Mouse (Mus musculus) megakaryocyte progenitor cell, adult 5-6 weeks (primary cell): ENCODE measurements around the gene Ten1. TPM values are rescaled to one million over a fixed set of nuclear protein-coding genes. Genes with fewer than 3 reads are reported as not detected.

Source experiments
- ATAC-seq: replicated peaks from 2 replicates; pipeline ENCODE4 v1.8.0; 2016; ENCODE audit warnings: mild to moderate bottlenecking, moderate TSS enrichment, inconsistent platforms; ENCODE audit not compliant: poor library complexity
- total RNA-seq, 2 experiments: library from RNA; stranded (forward) in 1 of 2; stranded (reverse) in 1 of 2; fragments of 157-497, 149-512 nt in 1 of 2; fragments of 200-1000 nt in 1 of 2; gene quantifications; 2 replicates each; pipeline versions ENCODE4 v1.2.3 to v1.2.4; 2015 to 2017

Gene Ten1
- total RNA-seq, 2 experiments from 2014 or later, result 41.1 to 63.8 TPM

DNA sequence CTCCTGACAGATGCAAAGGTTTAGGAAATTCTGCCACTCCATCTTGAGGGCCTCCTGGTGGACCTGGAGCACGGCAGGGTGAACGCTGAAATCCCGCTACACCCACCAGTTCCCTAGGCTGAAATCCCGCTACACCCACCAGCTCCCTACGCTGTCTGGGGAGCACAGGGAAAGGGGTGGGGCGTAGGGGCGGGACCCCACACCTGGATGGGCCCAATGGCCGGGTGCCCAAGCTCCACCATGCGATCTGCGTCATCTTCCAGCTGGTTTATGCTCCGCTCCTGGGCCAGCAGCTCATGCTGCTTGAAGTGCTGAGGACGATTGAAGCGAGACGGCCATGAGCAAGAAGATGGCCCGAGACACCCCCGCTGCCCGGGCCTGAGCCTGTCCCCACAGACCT is 33.8 kb downstream of the Ten1 start:
- ATAC-seq, result no peak

DNA sequence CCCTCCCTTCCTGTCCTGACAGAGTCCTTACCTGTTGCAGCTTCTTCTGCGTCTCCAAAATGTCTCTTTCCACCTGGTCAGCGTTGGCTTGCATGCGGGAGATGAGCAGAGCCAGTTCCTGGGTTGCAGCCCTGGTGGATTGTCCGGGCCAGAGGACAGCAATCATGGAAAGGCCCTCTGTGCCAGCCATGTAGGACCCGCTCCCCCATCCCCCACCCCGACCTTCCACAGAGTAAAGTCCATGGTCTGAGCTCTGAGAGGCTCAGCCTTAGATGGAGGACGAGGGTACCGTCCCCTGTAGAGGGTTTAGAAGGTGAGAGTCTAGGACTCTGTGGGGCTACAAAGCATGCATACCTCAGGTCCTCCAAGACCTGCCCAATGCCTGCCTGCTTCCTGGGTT is 36.2 kb downstream of the Ten1 start:
- ATAC-seq, result no peak

DNA sequence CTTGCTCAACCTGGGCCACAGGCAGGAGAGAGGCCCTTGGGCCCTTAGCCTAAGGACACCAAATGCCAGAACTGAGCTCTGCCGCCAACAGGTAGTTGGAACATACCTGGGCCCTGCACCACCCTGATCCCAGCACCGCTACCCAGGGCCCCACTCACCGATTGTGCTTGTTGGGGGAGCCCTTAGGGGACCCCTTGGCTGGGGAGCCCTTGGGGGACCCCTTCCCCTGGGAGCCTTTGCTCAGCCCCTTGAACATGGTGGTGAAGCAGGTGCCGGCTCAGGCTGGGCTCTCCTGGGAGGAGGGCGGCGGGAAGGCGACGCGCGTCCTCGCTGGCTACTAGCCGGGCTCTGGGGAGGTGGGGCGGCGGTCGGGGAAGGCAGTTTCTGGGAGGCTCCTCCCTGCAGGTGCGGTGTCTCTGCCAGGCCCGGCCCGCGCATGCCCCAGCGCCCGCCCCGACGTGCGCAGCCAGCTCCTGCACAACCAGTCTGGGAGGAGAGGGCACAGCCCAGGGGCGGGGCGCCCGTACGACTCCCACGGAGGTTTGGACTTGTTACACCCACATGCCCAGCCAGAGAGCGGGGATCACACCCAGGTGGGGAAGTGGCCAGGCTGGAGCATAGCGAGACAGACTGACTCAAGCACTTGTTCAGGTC is 39.2 kb downstream of the Ten1 start, which contains the start of gene Evpl:
Gene Evpl (minus strand): TSS at position 336 of the 654 bp plus-strand sequence.
- ATAC-seq, result peak; percentile 94

DNA sequence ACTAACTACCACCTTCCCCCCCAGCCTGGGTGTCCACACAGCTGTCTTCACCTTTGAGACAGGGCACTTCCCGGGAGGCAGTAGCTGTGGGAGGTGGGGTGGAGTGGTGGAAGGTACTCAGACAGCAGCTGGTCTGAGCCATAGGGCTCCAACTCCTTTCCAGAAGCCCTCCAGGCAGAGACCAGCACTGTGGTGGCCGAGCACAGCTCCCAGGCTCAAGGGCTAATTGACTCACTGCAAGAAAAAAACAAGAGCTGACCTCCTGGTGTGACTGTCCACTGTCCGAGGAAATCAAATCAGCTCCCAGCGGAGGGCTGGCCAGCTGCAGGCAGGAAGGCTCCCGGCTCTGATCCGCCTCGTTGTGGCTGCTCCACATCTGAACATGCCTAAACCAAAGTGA is 41.1 kb downstream of the Ten1 start:
- no peak for ATAC-seq

DNA sequence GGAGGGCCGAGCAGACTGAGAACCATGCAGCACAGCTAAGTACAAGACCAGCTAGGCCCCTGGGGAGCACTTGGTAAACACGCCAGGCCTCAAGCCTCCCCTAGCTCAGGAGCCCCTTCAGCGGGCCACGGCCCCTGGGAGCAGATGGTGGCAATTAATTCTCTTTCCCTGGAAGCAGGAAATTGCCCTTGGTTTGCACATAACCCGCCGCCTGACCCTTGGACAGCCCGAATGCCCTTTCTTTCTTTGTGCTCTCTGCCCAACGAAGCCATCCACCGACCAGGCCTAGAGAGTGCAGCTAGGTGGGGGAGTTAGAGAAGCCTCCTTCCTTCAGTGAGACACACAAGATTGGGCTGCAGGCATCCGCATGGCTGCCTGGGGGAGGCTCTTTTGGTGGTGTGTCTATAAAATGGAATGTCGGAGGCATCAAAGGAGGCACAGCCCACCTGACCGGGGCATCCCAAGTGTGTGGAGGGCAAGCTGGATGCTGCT is 43.1 kb downstream of the Ten1 start:
- no peak for ATAC-seq

DNA sequence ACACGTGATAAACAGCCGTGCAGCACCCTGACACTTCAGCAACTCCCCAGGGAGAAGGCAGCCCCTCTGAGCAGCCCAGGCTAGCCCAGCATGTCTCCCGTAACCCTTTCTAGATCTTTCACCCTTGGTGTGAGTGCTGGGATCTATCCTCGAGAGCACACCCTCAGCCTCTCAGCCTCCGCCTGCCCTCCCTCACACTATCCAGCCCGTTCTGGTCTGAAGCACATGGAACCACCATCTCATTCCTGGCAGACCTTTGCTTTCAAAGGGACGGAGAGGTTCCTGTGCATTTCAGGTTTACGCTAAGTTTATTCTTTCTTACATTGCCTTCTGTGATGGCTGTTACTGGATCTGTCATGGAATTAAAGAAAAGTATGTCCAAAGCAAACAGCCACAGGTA is 45.9 kb downstream of the Ten1 start:
- no peak for ATAC-seq

DNA sequence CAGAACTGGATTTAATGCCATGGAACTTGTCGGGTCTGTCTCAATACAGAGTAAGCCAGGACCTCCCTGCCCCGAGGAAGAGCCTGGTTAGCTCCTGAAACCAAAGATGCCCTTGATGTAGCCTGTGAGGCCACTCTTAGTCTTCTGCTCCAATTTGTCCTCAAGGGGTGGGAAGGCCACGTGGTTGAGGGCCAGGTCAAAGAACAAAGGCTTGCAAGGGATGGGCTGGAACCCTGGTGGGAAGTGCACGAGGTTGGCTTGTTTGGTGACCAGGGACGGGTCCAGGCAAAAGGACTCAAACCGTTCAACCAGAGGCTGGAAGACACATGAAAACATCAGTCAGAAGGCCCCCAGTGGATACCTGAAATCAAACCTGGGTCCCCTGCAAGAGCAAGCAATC is 47.0 kb downstream of the Ten1 start:
- no peak for ATAC-seq

DNA sequence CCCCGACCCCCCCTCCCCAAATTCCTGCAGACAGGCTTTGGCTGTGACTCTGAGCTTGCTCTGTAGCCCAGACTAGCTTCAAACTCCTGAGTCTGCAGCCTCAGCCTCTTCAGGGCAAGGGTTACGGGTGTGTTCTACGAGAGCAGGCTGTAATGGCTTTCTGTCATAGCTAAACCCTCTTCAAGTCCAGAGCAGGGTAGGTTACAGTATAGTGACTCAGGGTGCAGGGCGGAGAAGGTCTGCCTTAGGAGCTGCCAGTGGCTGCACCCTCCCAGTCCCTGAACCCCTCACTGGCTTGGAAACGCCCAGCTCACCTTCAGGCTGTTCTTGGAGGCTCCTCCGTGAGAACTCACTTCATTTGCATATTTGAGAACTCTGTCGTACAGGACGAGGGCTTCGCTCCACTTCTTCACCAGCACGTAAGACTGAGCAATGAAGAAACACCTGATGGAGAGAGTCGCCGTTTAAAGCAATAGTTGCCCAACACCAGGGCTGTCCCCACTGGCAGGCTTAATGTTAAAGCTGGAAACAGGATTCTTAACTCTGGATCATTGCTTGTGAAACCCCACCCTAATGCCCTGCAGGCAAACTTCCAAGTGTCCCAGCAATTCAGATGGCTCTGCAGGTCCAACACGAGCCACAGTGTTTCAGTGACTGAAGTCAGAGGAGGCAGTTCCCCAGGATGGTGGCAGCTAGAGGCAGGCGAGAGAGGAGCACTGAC is 49.0 kb downstream of the Ten1 start:
- peak; percentile 50; the same call in 1 of the 2 replicates for ATAC-seq

DNA sequence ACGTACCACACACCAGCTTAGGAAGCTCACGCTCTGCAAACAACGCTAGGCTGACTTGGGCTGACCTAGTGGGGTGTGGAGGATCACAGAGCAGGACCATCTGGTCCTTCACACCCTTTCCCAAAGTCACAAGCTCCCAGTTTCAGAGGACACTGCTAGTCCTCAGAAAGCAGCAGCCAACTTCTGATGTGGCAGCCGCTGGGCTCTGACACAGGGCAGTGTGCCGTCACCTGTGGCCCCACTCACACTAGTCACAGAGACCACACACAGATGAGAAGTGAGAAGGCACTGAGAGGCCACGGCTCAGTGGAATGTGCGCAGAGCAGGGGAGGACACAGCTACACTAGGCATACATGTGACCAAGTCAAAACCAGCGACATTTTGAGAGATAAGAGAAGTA is 52.2 kb downstream of the Ten1 start:
- no peak for ATAC-seq

DNA sequence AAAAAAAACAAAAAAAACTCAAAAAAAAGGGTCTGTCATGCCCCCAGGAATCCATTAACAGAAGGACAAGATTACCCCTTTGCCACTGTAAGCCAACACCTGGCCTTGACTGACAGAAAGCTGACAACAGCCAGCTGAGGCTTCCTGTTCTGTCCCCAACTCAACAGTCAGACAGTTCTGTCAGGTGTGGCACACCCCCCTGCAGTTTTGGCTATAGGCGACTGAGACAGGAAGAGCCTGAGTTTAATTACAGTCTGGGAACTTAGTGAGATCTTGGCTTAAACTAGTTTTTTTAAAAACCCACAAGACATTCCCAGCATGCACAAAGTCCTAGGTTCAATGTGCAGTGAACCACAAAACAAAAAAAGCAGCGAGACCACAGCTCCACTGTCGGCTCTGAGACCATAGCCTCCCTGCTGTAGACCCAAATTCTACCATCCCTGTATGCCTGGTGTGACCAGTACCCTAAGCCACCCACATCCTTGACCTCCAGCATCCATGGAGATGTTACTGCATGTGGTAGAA is 54.5 kb downstream of the Ten1 start:
- ATAC-seq, result no peak

DNA sequence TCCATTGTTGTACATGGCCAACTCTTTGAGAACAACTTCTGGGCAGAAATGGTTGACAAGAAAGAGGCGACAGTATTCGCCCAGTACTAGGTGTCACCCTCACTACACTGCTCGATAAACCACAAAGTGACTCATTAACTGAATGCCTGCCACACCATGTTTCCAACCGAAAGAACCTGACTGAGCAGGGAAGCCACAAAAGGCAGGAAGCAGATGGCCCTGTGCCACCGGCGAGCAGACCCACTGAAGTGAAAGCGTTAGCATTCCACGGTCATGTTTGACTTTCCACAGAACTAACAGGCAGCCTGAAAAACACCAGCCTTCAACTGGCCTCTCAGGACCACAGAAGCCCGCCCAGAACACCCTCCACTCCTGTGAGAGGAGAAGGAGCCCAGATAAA is 56.0 kb downstream of the Ten1 start:
- ATAC-seq, result peak; percentile 78

DNA sequence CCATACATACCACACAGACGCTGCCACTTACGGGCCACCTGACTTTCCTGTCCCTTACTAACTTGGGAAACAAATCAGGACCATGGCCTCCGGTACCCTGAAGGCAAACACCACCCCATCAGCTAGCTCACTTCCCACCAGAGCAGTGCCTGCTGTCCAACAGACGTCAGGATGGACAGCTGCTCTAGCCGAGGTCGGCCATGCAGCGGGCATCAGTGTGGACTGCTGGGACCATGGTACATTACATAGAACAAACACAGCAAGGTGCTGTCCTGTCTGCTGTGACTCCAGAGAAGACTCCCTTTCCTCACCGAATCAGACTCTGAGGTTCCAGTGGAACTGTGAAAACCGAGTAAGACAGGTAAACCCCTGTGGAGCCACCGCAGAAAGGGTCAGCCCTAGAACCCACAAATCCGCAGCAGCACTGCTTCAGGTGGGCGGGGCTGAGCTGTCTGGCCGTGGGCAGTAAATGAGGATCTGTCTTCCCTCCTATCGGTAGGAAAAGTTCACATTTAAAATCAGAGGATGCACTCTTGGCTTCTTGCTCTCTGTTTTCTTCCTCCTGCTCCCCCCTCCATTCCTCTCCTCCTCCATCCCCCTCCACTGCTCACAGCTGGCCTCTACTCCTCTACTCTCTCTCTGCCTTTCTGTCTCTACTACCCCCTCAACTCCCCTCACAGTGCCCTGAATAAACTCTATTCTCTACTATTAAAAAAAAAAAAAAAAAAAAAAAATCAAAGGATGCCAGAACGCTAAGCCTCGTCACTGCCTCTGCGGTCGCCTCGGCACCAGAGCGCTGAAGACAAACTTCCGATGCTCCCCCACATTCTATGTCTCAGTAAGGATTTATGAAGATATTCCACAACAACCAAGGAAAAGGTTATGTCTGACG is 56.7 kb downstream of the Ten1 start:
- peak; percentile 11 for ATAC-seq

DNA sequence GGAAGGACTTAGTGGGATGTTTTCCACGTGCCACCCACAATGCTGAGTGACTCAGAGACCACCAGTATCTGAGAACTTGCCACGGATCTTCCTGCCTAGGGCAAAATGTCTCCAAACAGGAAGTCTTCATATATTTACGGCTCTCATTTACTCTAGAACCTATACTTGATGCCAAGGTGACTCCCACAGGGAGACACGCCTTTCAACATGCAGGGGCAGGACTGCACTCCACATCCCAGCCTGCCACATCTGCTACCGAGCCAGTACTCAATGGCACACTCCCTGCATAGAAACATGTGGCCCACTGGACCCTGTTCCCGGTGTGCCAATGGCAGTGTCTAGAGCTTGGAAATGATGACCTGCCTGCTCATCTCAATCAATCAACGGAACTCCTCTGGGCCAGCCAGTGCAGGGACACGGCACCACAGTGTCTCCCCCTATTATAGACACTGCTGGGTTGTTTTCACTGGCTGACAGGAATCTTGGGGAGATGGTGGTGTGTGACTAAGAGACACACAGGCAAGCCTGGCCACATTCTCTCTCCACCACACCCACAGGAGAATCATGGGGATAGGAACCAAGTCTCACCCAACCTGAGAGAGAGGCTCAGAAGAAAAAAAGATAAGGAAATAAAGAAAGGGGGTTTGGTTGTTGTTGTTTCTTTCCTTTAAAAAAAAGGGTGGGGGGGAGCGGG is 57.5 kb downstream of the Ten1 start:
- ATAC-seq, result no peak

DNA sequence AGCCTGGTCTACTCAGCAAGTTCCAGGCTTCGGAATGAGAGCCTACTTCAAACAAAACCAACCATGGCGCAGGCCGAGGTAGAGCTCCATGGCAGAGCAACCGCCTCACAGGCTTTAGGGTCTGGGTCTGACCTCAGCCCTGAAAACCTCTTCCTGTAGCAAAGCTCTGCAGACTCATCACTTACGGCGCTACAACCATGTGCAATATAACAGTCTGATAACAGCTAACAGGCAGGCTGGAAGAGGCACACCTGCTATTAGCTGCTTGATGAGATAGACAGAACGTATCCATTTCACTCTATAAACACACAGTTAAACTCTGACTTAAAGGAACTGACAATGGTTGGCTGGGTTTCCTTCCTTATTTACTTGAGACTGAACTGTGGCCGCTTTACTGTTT is 60.8 kb downstream of the Ten1 start:
- ATAC-seq, result peak; percentile 72

DNA sequence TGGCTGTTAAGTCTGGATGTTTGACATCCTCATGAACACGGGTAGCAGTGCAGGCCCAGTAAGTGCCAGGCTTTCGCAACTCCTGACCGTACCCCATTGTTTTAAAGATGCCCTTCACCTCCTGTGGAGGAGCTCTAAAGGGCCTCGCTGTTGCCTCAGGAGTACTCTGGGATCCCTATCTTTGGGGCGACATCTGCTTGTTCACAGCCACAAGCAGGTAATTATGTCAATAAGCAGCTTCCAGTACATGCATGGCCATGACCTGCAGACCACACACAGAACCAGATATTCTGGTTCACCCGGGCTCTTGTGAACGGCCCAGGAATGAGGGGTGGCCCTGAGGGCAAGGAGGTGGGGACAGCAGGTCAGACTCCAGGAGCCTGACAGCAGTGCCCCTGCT is 61.6 kb downstream of the Ten1 start:
- ATAC-seq, result 0 out of 2 replicates have a peak, but pooled peaks have one; percentile 12

Other genes starting within 250 kb of the Ten1 start
- 0.05 and 0.15 TPM in 2 replicates for gene Itgb4, start 224.1 kb upstream of the Ten1 start, total RNA-seq (2015)
- gene Itgb4, start 224.1 kb upstream of the Ten1 start, total RNA-seq (2017), result 0.17 TPM in 1 of 2 replicates, not detected in the other
- gene Galk1, start 186.1 kb upstream of the Ten1 start, total RNA-seq (2015), result 29.4 and 29.8 TPM in 2 replicates
- gene Galk1, start 186.1 kb upstream of the Ten1 start, total RNA-seq (2017), result 46.5 and 52.7 TPM in 2 replicates
- 714 and 817 TPM in 2 replicates for gene H3f3b, start 170.9 kb upstream of the Ten1 start, total RNA-seq (2015)
- 751 and 801 TPM in 2 replicates for gene H3f3b, start 170.9 kb upstream of the Ten1 start, total RNA-seq (2017)
- 13.7 and 15.3 TPM in 2 replicates for gene Unk, start 168.5 kb upstream of the Ten1 start, total RNA-seq (2015)
- gene Unk, start 168.5 kb upstream of the Ten1 start, total RNA-seq (2017), result 14.2 and 18.7 TPM in 2 replicates
- 13.6 and 15.8 TPM in 2 replicates for gene Unc13d, start 120.9 kb upstream of the Ten1 start, total RNA-seq (2015)
- 15.5 and 26.1 TPM in 2 replicates for gene Unc13d, start 120.9 kb upstream of the Ten1 start, total RNA-seq (2017)
- gene Wbp2, start 111.9 kb upstream of the Ten1 start, total RNA-seq (2015), result 42.4 and 56.5 TPM in 2 replicates
- 15.6 and 22.8 TPM in 2 replicates for gene Wbp2, start 111.9 kb upstream of the Ten1 start, total RNA-seq (2017)
- gene Trim47, start 71.6 kb upstream of the Ten1 start, total RNA-seq (2015), result 0.59 and 1.9 TPM in 2 replicates
- gene Trim47, start 71.6 kb upstream of the Ten1 start, total RNA-seq (2017), result 1.0 and 1.3 TPM in 2 replicates
- 13.8 and 16.2 TPM in 2 replicates for gene Trim65, start 67.7 kb upstream of the Ten1 start, total RNA-seq (2015)
- 6.2 and 7.7 TPM in 2 replicates for gene Trim65, start 67.7 kb upstream of the Ten1 start, total RNA-seq (2017)
- gene Mrpl38, start 60.0 kb upstream of the Ten1 start, total RNA-seq (2015), result 38.2 and 47.0 TPM in 2 replicates
- 24.0 and 24.9 TPM in 2 replicates for gene Mrpl38, start 60.0 kb upstream of the Ten1 start, total RNA-seq (2017)
- 9.6 and 10.0 TPM in 2 replicates for gene Fbf1, start 30.7 kb upstream of the Ten1 start, total RNA-seq (2015)
- gene Fbf1, start 30.7 kb upstream of the Ten1 start, total RNA-seq (2017), result 14.2 and 23.8 TPM in 2 replicates
- gene Acox1, start 190 bp downstream of the Ten1 start, total RNA-seq (2015), result 16.2 and 17.0 TPM in 2 replicates
- gene Acox1, start 190 bp downstream of the Ten1 start, total RNA-seq (2017), result 15.6 and 15.9 TPM in 2 replicates
- 0.05 and 0.24 TPM in 2 replicates for gene Evpl, start 39.2 kb downstream of the Ten1 start, total RNA-seq (2015)
- 1.2 and 2.0 TPM in 2 replicates for gene Evpl, start 39.2 kb downstream of the Ten1 start, total RNA-seq (2017)
- 59.1 and 65.6 TPM in 2 replicates for gene Srp68, start 75.4 kb downstream of the Ten1 start, total RNA-seq (2015)
- 63.1 and 67.3 TPM in 2 replicates for gene Srp68, start 75.4 kb downstream of the Ten1 start, total RNA-seq (2017)
- gene Galr2, start 82.1 kb downstream of the Ten1 start, total RNA-seq (2015), result not detected in 2 replicates
- not detected in 2 replicates for gene Galr2, start 82.1 kb downstream of the Ten1 start, total RNA-seq (2017)
- gene Exoc7, start 108.4 kb downstream of the Ten1 start, total RNA-seq (2015), result 29.1 and 44.3 TPM in 2 replicates
- gene Exoc7, start 108.4 kb downstream of the Ten1 start, total RNA-seq (2017), result 21.7 and 22.1 TPM in 2 replicates
- not detected in 2 replicates for gene Foxj1, start 136.5 kb downstream of the Ten1 start, total RNA-seq (2015)
- gene Foxj1, start 136.5 kb downstream of the Ten1 start, total RNA-seq (2017), result not detected in 2 replicates
- 7.1 and 7.6 TPM in 2 replicates for gene Rnf157, start 214.2 kb downstream of the Ten1 start, total RNA-seq (2015)
- 5.5 and 7.6 TPM in 2 replicates for gene Rnf157, start 214.2 kb downstream of the Ten1 start, total RNA-seq (2017)
- 74.1 and 75.9 TPM in 2 replicates for gene Ubald2, start 235.2 kb downstream of the Ten1 start, total RNA-seq (2015)
- 71.7 and 76.0 TPM in 2 replicates for gene Ubald2, start 235.2 kb downstream of the Ten1 start, total RNA-seq (2017)